In the genomic region with DNA sequence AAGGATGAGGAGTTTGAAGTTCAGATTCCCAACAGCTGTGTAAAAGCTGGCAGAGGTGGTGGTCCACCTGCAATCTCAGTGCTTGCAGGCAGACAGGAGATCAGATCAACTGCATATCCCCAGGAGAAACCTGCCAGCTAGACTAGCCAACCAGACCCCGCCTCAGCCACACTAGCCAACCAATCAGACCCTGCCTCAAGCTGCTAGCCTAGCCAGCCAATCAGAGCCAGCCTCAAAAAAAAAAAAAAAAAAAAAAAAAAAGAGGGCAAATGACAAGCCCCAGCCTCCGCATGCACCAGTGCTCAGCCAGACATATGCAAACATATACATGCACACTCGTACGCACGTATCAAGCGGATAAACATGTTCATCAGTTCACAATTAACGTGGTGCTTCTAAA, we compare ENCODE assay signal across 12 mouse cellular contexts. TPM values are rescaled to one million over a fixed set of nuclear protein-coding genes. Genes with fewer than 3 reads are reported as not detected.
DNase-seq lines count a peak whose midpoint lies in the region; ATAC-seq and TF ChIP-seq lines count a peak whose summit lies in the region.
"Had no signal": no experiment of that assay in that cellular context is flagged by ENCODE, and none has a peak within 500 bp of the region (broad histone marks: within the 10 kb centered on the region; RNA-seq: fewer than 3 reads in every experiment).

No protein-coding gene starts in this region.

- H3K9me3 ChIP-seq in forebrain, embryonic 10.5 days, result no peaks in the 10 kb centered on the region
- H3K9me3 ChIP-seq in forebrain, embryonic 15.5 days, result no peaks in the 10 kb centered on the region
- H3K9me3 ChIP-seq: heart, embryonic 15.5 days had no signal

- peaks cover 92% of the 10 kb centered on the region for H3K36me3 ChIP-seq in forebrain, embryonic 10.5 days (replicated peaks)
- H3K36me3 ChIP-seq in forebrain, embryonic 15.5 days, result peaks cover 55% of the 10 kb centered on the region
- peaks cover 20% of the 10 kb centered on the region for H3K36me3 ChIP-seq in thymus, adult 2 months (ENCODE audit: control insufficient read depth, insufficient read depth, low read length)

- H3K27me3 ChIP-seq in forebrain, embryonic 10.5 days (ENCODE audit: poor library complexity, severe bottlenecking), result no peaks in the 10 kb centered on the region
- H3K27me3 ChIP-seq in forebrain, embryonic 15.5 days, result no peaks in the 10 kb centered on the region
- no peaks in the 10 kb centered on the region for H3K27me3 ChIP-seq in thymus, adult 2 months (ENCODE audit: control insufficient read depth, insufficient read depth, low read length)
- H3K27me3 ChIP-seq: heart, embryonic 15.5 days had no signal

- no peak overlapping the region for H3K4me2 ChIP-seq in forebrain, embryonic 15.5 days (replicated peaks)
- H3K4me2 ChIP-seq: heart, embryonic 15.5 days had no signal

- no peak for ATAC-seq in forebrain, embryonic 15.5 days (replicated peaks)

- no peak overlapping the region for H3K9ac ChIP-seq in forebrain, embryonic 15.5 days (replicated peaks)
- H3K9ac ChIP-seq: heart, embryonic 15.5 days; liver, embryonic 14.5 days had no signal

- H3K27ac ChIP-seq in forebrain, embryonic 10.5 days, result no peak overlapping the region
- no peak overlapping the region for H3K27ac ChIP-seq in forebrain, embryonic 15.5 days (replicated peaks)
- H3K27ac ChIP-seq in thymus, adult 2 months (ENCODE audit: control insufficient read depth, insufficient read depth, low read length), result no peak overlapping the region
- H3K27ac ChIP-seq: heart, embryonic 15.5 days; liver, embryonic 14.5 days had no signal

- 79% methylated on average over 7 of the region's 7 CpGs for whole genome bisulfite sequencing in forebrain, embryonic 10.5 days
- 76% methylated on average over 7 of the region's 7 CpGs for WGBS in forebrain, embryonic 15.5 days
- WGBS in thymus, adult 2 months, result 95% methylated on average over 7 of the region's 7 CpGs

- peak; percentile 26 for DNase-seq in forebrain, embryonic 10.5 days (ENCODE audit: extremely low spot score, low spot score)
- DNase-seq in thymus, adult 2 months, result peak; percentile 11
- DNase-seq in thymus, adult 18-20 months, result no peak
- peak; percentile 12 for DNase-seq in induced T-regulatory cell, adult 2 months (ENCODE audit: low read depth)
- DNase-seq in ovary, postnatal 10 days (ENCODE audit: low spot score), result no peak
- no peak for DNase-seq in frontal cortex, adult 2 months (ENCODE audit: extremely low spot score in 1 of 2, low spot score in 1 of 2)
- DNase-seq in layer of hippocampus, postnatal 36 days, result no peak
- DNase-seq: gastrocnemius, postnatal 25 days; kidney, adult 11 months had no signal

- TF ChIP-seq CTCF in thymus, adult 2 months (IDR thresholded peaks at IDR 0.05; ENCODE audit: borderline replicate concordance, control insufficient read depth, extremely low read depth, insufficient read depth, low read length, poor library complexity), result no peak

- H3K4me3 ChIP-seq in forebrain, embryonic 10.5 days, result no peak overlapping the region
- no peak overlapping the region for H3K4me3 ChIP-seq in forebrain, embryonic 15.5 days
- H3K4me3 ChIP-seq in thymus, adult 2 months (ENCODE audit: control insufficient read depth, insufficient read depth, low read length), result no peak overlapping the region
- H3K4me3 ChIP-seq: heart, embryonic 15.5 days had no signal

- no peaks in the 10 kb centered on the region for H3K4me1 ChIP-seq in forebrain, embryonic 10.5 days
- no peaks in the 10 kb centered on the region for H3K4me1 ChIP-seq in forebrain, embryonic 15.5 days
- no peaks in the 10 kb centered on the region for H3K4me1 ChIP-seq in thymus, adult 2 months (replicated peaks; ENCODE audit: control insufficient read depth, insufficient read depth, low read length)
- H3K4me1 ChIP-seq: heart, embryonic 15.5 days had no signal

- no peak for TF ChIP-seq POLR2A in thymus, adult 2 months (IDR thresholded peaks at IDR 0.05; ENCODE audit: control insufficient read depth, extremely low read depth, insufficient read depth, low read length, poor library complexity)

RNA-seq across cellular contexts. Expression of gene Tarbp1, which starts 19.5 kb away (rescaled TPM):
- 1.9 and 2.3 TPM in 2 replicates for polyA plus RNA-seq in forebrain, embryonic 10.5 days (2016; fragmentation: Nextera tagmentation; extraction: Ambion mirVana)
- polyA plus RNA-seq in forebrain, embryonic 15.5 days (2015; fragmentation: Nextera tagmentation; extraction: Ambion mirVana), result 1.6 and 1.9 TPM in 2 replicates
- 10.4 and 12.9 TPM in 2 replicates for polyA plus RNA-seq in thymus, adult 2 months (2012; rRNA removed)
- polyA plus RNA-seq in frontal cortex, adult 2 months (2012; rRNA removed), result 6.2 and 6.8 TPM in 2 replicates
- 1 to 10 TPM; 4.4 to 4.6 TPM for total RNA-seq in layer of hippocampus, postnatal 36 days (2021)

RNA-seq across cellular contexts. Expression of gene Coa6, which starts 33.1 kb away (rescaled TPM):
- polyA plus RNA-seq in forebrain, embryonic 10.5 days (2016; fragmentation: Nextera tagmentation; extraction: Ambion mirVana), result 41.2 and 46.5 TPM in 2 replicates
- 42.0 and 47.6 TPM in 2 replicates for polyA plus RNA-seq in forebrain, embryonic 15.5 days (2015; fragmentation: Nextera tagmentation; extraction: Ambion mirVana)
- polyA plus RNA-seq in thymus, adult 2 months (2012; rRNA removed), result 58.0 and 68.9 TPM in 2 replicates
- 51.1 and 52.8 TPM in 2 replicates for polyA plus RNA-seq in frontal cortex, adult 2 months (2012; rRNA removed)
- total RNA-seq in layer of hippocampus, postnatal 36 days (2021), result 10 to 100 TPM; 25.5 to 29.8 TPM

Comparison
In these comparisons a context has a peak if more than half of its experiments do, and no peak if none do; other contexts are left out.
1. DNase-seq: peak in forebrain, embryonic 10.5 days (single experiment), thymus, adult 2 months (single experiment) and induced T-regulatory cell, adult 2 months (single experiment); none in thymus, adult 18-20 months (0 of 2), ovary, postnatal 10 days (single experiment), frontal cortex, adult 2 months (0 of 2) and layer of hippocampus, postnatal 36 days (0 of 2).